Comparison of ENCODE assay signal across 26 mouse cellular contexts in genomic region chr5:106367831-106368230, GRCm38 (mm10).
DNase-seq lines count a peak whose midpoint lies in the region; ATAC-seq lines count a peak whose summit lies in the region.
"Had no signal": no experiment of that assay in that cellular context is flagged by ENCODE, and none has a peak within 500 bp of the region (broad histone marks: within the 10 kb centered on the region; RNA-seq: fewer than 3 reads in every experiment).

No protein-coding gene starts in this region.

- no peak for DNase-seq in midbrain, embryonic 11.5 days (ENCODE audit: low spot score, missing footprints)
- no peak for DNase-seq in midbrain, embryonic 10.5 days (ENCODE audit: low spot score)
- DNase-seq in neural tube, embryonic 10.5 days (ENCODE audit: extremely low spot score, low spot score): no peak
- DNase-seq in R1 (ENCODE audit: low read depth, low spot score): peak; percentile 47
- DNase-seq: adrenal gland, postnatal 10 days; adrenal gland, postnatal 36 days; B cell, adult 2 months; cerebellum, adult 11 months; cerebellum, adult 2 months; cerebellum, adult 9-11 months; cerebellum, postnatal 36 days; embryo, embryonic 11 days; forebrain, postnatal 0 days; gastrocnemius, adult 2 months; gastrocnemius, postnatal 14 days; heart, adult 11 months had no signal

- no peak overlapping the region for H3K27ac ChIP-seq in midbrain, embryonic 11.5 days (ENCODE audit: low read depth, low read length)
- no peak overlapping the region; the same call in 1 of the 2 replicates for H3K27ac ChIP-seq in midbrain, embryonic 10.5 days (replicated peaks)
- H3K27ac ChIP-seq in neural tube, embryonic 13.5 days (replicated peaks): 0 out of 2 replicates have a peak overlapping the region, but pooled peaks have one; percentile 28
- no peak overlapping the region for H3K27ac ChIP-seq in neural tube, embryonic 14.5 days (ENCODE audit: low read depth, low read length)
- no peak overlapping the region for H3K27ac ChIP-seq in forebrain, embryonic 16.5 days (ENCODE audit: low read length)
- H3K27ac ChIP-seq: forebrain, embryonic 10.5 days; forebrain, embryonic 13.5 days; gastrocnemius, adult 2 months; hindbrain, embryonic 14.5 days; hindbrain, postnatal 0 days had no signal

- H3K36me3 ChIP-seq in midbrain, embryonic 11.5 days (ENCODE audit: control insufficient read depth, insufficient read depth, low read length): no peaks in the 10 kb centered on the region
- no peaks in the 10 kb centered on the region for H3K36me3 ChIP-seq in midbrain, embryonic 10.5 days
- no peaks in the 10 kb centered on the region for H3K36me3 ChIP-seq in neural tube, embryonic 13.5 days
- H3K36me3 ChIP-seq in neural tube, embryonic 14.5 days (ENCODE audit: control insufficient read depth, insufficient read depth, low read length): no peaks in the 10 kb centered on the region
- H3K36me3 ChIP-seq in forebrain, embryonic 16.5 days (ENCODE audit: control insufficient read depth, insufficient read depth): no peaks in the 10 kb centered on the region
- H3K36me3 ChIP-seq: forebrain, embryonic 10.5 days had no signal

- H3K4me2 ChIP-seq in midbrain, embryonic 11.5 days: no peak overlapping the region
- no peak overlapping the region for H3K4me2 ChIP-seq in neural tube, embryonic 13.5 days
- H3K4me2 ChIP-seq in neural tube, embryonic 14.5 days (ENCODE audit: low read depth, low read length): no peak overlapping the region
- H3K4me2 ChIP-seq in forebrain, embryonic 16.5 days (ENCODE audit: low read length): no peak overlapping the region
- H3K4me2 ChIP-seq: forebrain, embryonic 13.5 days; heart, embryonic 11.5 days; hindbrain, embryonic 14.5 days had no signal

- peaks cover 3% of the 10 kb centered on the region; the same call in 1 of the 2 replicates for H3K4me1 ChIP-seq in midbrain, embryonic 11.5 days (ENCODE audit: control insufficient read depth, insufficient read depth, low read length)
- H3K4me1 ChIP-seq in midbrain, embryonic 10.5 days: peaks cover 21% of the 10 kb centered on the region
- peaks cover 6% of the 10 kb centered on the region for H3K4me1 ChIP-seq in neural tube, embryonic 13.5 days (replicated peaks)
- H3K4me1 ChIP-seq in neural tube, embryonic 14.5 days (ENCODE audit: control insufficient read depth, insufficient read depth, low read length): no peaks in the 10 kb centered on the region
- peaks cover 4% of the 10 kb centered on the region for H3K4me1 ChIP-seq in forebrain, embryonic 16.5 days (replicated peaks; ENCODE audit: control insufficient read depth, insufficient read depth, low read length)
- H3K4me1 ChIP-seq: forebrain, embryonic 13.5 days had no signal

- no peak overlapping the region for H3K9ac ChIP-seq in midbrain, embryonic 11.5 days (ENCODE audit: low read length)
- H3K9ac ChIP-seq in neural tube, embryonic 13.5 days: no peak overlapping the region
- H3K9ac ChIP-seq in neural tube, embryonic 14.5 days (replicated peaks; ENCODE audit: low read depth, low read length): no peak overlapping the region
- H3K9ac ChIP-seq in forebrain, embryonic 16.5 days (replicated peaks; ENCODE audit: low read depth, low read length): no peak overlapping the region
- H3K9ac ChIP-seq: forebrain, embryonic 13.5 days; forebrain, postnatal 0 days; hindbrain, embryonic 14.5 days had no signal

- H3K27me3 ChIP-seq in midbrain, embryonic 11.5 days (ENCODE audit: control insufficient read depth, insufficient read depth, low read length): no peaks in the 10 kb centered on the region
- peaks cover 27% of the 10 kb centered on the region for H3K27me3 ChIP-seq in midbrain, embryonic 10.5 days (ENCODE audit: low read depth, poor library complexity, severe bottlenecking)
- H3K27me3 ChIP-seq in neural tube, embryonic 13.5 days: peaks cover 3% of the 10 kb centered on the region; the same call in 1 of the 2 replicates
- H3K27me3 ChIP-seq in neural tube, embryonic 14.5 days (ENCODE audit: control insufficient read depth, insufficient read depth, low read length): no peaks in the 10 kb centered on the region
- H3K27me3 ChIP-seq in forebrain, embryonic 16.5 days (replicated peaks; ENCODE audit: control insufficient read depth, insufficient read depth, low read length): no peaks in the 10 kb centered on the region
- H3K27me3 ChIP-seq: CH12.LX had no signal

- no peaks in the 10 kb centered on the region for H3K9me3 ChIP-seq in midbrain, embryonic 11.5 days (ENCODE audit: control insufficient read depth, low read length)
- H3K9me3 ChIP-seq in midbrain, embryonic 10.5 days (replicated peaks): no peaks in the 10 kb centered on the region
- H3K9me3 ChIP-seq in neural tube, embryonic 13.5 days: no peaks in the 10 kb centered on the region; the same call in 1 of the 2 replicates
- no peaks in the 10 kb centered on the region for H3K9me3 ChIP-seq in neural tube, embryonic 14.5 days (ENCODE audit: control insufficient read depth, low read length)
- no peaks in the 10 kb centered on the region for H3K9me3 ChIP-seq in forebrain, embryonic 16.5 days (ENCODE audit: control insufficient read depth, low read length)
- H3K9me3 ChIP-seq: forebrain, embryonic 10.5 days; forebrain, embryonic 13.5 days had no signal

- WGBS in midbrain, embryonic 11.5 days: 26% methylated on average over 9 of the region's 9 CpGs
- WGBS in midbrain, embryonic 10.5 days: 33% methylated on average over 9 of the region's 9 CpGs
- 18% methylated on average over 9 of the region's 9 CpGs for WGBS in neural tube, embryonic 13.5 days
- WGBS in neural tube, embryonic 14.5 days: 17% methylated on average over 9 of the region's 9 CpGs
- 21% methylated on average over 9 of the region's 9 CpGs for WGBS in forebrain, embryonic 16.5 days

- ATAC-seq in midbrain, embryonic 11.5 days (ENCODE audit: low FRiP score): peak; percentile 45; the same call in 1 of the 2 replicates
- peak; percentile 37; the same call in 1 of the 2 replicates for ATAC-seq in neural tube, embryonic 13.5 days (ENCODE audit: low read depth)
- 0 out of 2 replicates have a peak, but pooled peaks have one; percentile 49 for ATAC-seq in neural tube, embryonic 14.5 days (ENCODE audit: low read depth)
- no peak for ATAC-seq in forebrain, embryonic 16.5 days
- ATAC-seq: forebrain, embryonic 13.5 days; forebrain, postnatal 0 days; hindbrain, postnatal 0 days; inflammation-experienced regulatory T-cells, adult 6 months had no signal

- no peak overlapping the region for H3K4me3 ChIP-seq in midbrain, embryonic 11.5 days (ENCODE audit: low read depth, low read length)
- H3K4me3 ChIP-seq in midbrain, embryonic 10.5 days: no peak overlapping the region
- H3K4me3 ChIP-seq in neural tube, embryonic 13.5 days: no peak overlapping the region
- H3K4me3 ChIP-seq in neural tube, embryonic 14.5 days (ENCODE audit: low read depth, low read length): no peak overlapping the region
- no peak overlapping the region for H3K4me3 ChIP-seq in forebrain, embryonic 16.5 days (replicated peaks; ENCODE audit: low read length)
- H3K4me3 ChIP-seq: forebrain, embryonic 10.5 days; forebrain, embryonic 13.5 days; gastrocnemius, adult 2 months had no signal
